Mouse (Mus musculus) testis, adult 2 months (tissue): ENCODE data around the gene AI597479. TPM values are rescaled to one million over a fixed set of nuclear protein-coding genes. Genes with fewer than 3 reads are reported as not detected.
A peak's percentile ranks its signal among the peaks of the same experiment; 100 is the strongest.

Source experiments
- H3K27ac ChIP-seq: fragments of 200-500 bp; 2 replicates; pipeline ENCODE4 v1.5.1; 2012; ENCODE audit warnings: low read depth, low read length; ENCODE audit not compliant: control insufficient read depth, insufficient read depth
- H3K27me3 ChIP-seq: fragments of 200-500 bp; 2 replicates; pipeline ENCODE4 v1.6.1; 2012; ENCODE audit warnings: mild to moderate bottlenecking, low read length, moderate library complexity; ENCODE audit not compliant: control insufficient read depth, insufficient read depth
- H3K36me3 ChIP-seq: fragments of 200-500 bp; 2 replicates; pipeline ENCODE4 v1.6.1; 2012; ENCODE audit warnings: mild to moderate bottlenecking, low read length; ENCODE audit not compliant: control insufficient read depth, insufficient read depth
- H3K4me1 ChIP-seq: fragments of 200-500 bp; 2 replicates; pipeline ENCODE4 v1.6.1; 2012; ENCODE audit warnings: low read length; ENCODE audit not compliant: control insufficient read depth, insufficient read depth
- H3K4me3 ChIP-seq: fragments of 200-500 bp; 2 replicates; pipeline ENCODE4 v1.5.1; 2012; ENCODE audit warnings: low read depth, mild to moderate bottlenecking, low read length, moderate library complexity, mixed read lengths; ENCODE audit not compliant: control insufficient read depth
- CTCF ChIP-seq: fragments of 200-500 bp; IDR thresholded peaks from 2 replicates; pipeline ENCODE4 v1.5.1; 2012; ENCODE audit warnings: low read depth, mild to moderate bottlenecking, inconsistent platforms, low read length, moderate library complexity; ENCODE audit not compliant: control insufficient read depth, insufficient read depth, insufficient replicate concordance
- POLR2A ChIP-seq: fragments of 200-500 bp; IDR thresholded peaks from 2 replicates; pipeline ENCODE4 v1.6.1; 2012; ENCODE audit warnings: low read depth, mild to moderate bottlenecking, inconsistent platforms, low read length, moderate library complexity; ENCODE audit not compliant: control insufficient read depth
- polyA plus RNA-seq: library from polyadenylated mRNA; depleted of rRNA; stranded (reverse); fragments of >200 nt; gene quantifications from 2 replicates; pipeline ENCODE4 v1.2.3, GENCODE M21; 2012

Gene AI597479
- polyA plus RNA-seq, 1 experiment, result 10.7 TPM

GRCm38 (mm10) chr1:43094206-43094605 lies 4.3 kb upstream of the AI597479 start:
- no peak overlapping the region for H3K4me3 ChIP-seq
- H3K36me3 ChIP-seq, result no peaks in the 10 kb centered on the region
- TF ChIP-seq CTCF, result no peak
- TF ChIP-seq POLR2A, result no peak
- no peak overlapping the region for H3K27ac ChIP-seq
- peaks cover 15% of the 10 kb centered on the region for H3K4me1 ChIP-seq
- H3K27me3 ChIP-seq, result no peaks in the 10 kb centered on the region

- no peak for TF ChIP-seq POLR2A
- no peak for TF ChIP-seq CTCF
- peaks cover 3% of the 10 kb centered on the region; the same call in 1 of the 2 replicates for H3K36me3 ChIP-seq
- no peaks in the 10 kb centered on the region for H3K27me3 ChIP-seq
- no peak overlapping the region for H3K4me3 ChIP-seq
- no peaks in the 10 kb centered on the region for H3K4me1 ChIP-seq
- H3K27ac ChIP-seq, result no peak overlapping the region
Observed at GRCm38 (mm10) chr1:43108729-43109128, 10.2 kb downstream of the AI597479 start.

GRCm38 (mm10) chr1:43110556-43110955 lies 12.0 kb downstream of the AI597479 start:
- H3K4me3 ChIP-seq, result no peak overlapping the region
- H3K27me3 ChIP-seq, result no peaks in the 10 kb centered on the region
- no peaks in the 10 kb centered on the region for H3K4me1 ChIP-seq
- TF ChIP-seq POLR2A (no peak), CTCF (peak; percentile 64; the same call in 1 of the 2 replicates)
- no peak overlapping the region for H3K27ac ChIP-seq
- H3K36me3 ChIP-seq, result peaks cover 3% of the 10 kb centered on the region; the same call in 1 of the 2 replicates

- Histone ChIP-seq H3K36me3 (peaks cover 1% of the 10 kb centered on the region; the same call in 1 of the 2 replicates), H3K4me3 (no peak overlapping the region), H3K27me3 (no peaks in the 10 kb centered on the region), H3K4me1 (no peaks in the 10 kb centered on the region), H3K27ac (no peak overlapping the region)
- no peak for TF ChIP-seq POLR2A
- TF ChIP-seq CTCF, result peak; percentile 35; the same call in 1 of the 2 replicates
Observed at GRCm38 (mm10) chr1:43112882-43113281, 14.4 kb downstream of the AI597479 start.

- TF ChIP-seq CTCF (no peak), POLR2A (no peak)
- Histone ChIP-seq H3K36me3 (no peaks in the 10 kb centered on the region; the same call in 1 of the 2 replicates), H3K27me3 (no peaks in the 10 kb centered on the region)
Observed at GRCm38 (mm10) chr1:43117435-43117834, 18.9 kb downstream of the AI597479 start.

GRCm38 (mm10) chr1:43120950-43121349 lies 22.4 kb downstream of the AI597479 start:
- no peaks in the 10 kb centered on the region for H3K36me3 ChIP-seq

More at GRCm38 (mm10) chr1:43117435-43117834, 18.9 kb downstream of the AI597479 start:
- no peak overlapping the region for H3K27ac ChIP-seq
- no peaks in the 10 kb centered on the region for H3K4me1 ChIP-seq
- H3K4me3 ChIP-seq, result no peak overlapping the region

GRCm38 (mm10) chr1:43122616-43123015 lies 24.1 kb downstream of the AI597479 start:
- H3K27ac ChIP-seq, result no peak overlapping the region
- H3K36me3 ChIP-seq, result no peaks in the 10 kb centered on the region
- TF ChIP-seq CTCF, result no peak
- no peak for TF ChIP-seq POLR2A
- H3K27me3 ChIP-seq, result no peaks in the 10 kb centered on the region
- H3K4me1 ChIP-seq, result no peaks in the 10 kb centered on the region
- no peak overlapping the region for H3K4me3 ChIP-seq

More at GRCm38 (mm10) chr1:43120950-43121349, 22.4 kb downstream of the AI597479 start:
- Histone ChIP-seq H3K4me1 (no peaks in the 10 kb centered on the region), H3K27ac (no peak overlapping the region), H3K4me3 (no peak overlapping the region), H3K27me3 (no peaks in the 10 kb centered on the region)
- TF ChIP-seq POLR2A (no peak), CTCF (no peak)

- Histone ChIP-seq H3K4me3 (no peak overlapping the region), H3K27me3 (no peaks in the 10 kb centered on the region), H3K27ac (no peak overlapping the region), H3K36me3 (no peaks in the 10 kb centered on the region), H3K4me1 (no peaks in the 10 kb centered on the region)
- TF ChIP-seq CTCF (no peak), POLR2A (no peak)
Observed at GRCm38 (mm10) chr1:43124726-43125125, 26.2 kb downstream of the AI597479 start.
